Mouse (Mus musculus) urinary bladder, postnatal 25 days (tissue): ENCODE measurements around the gene Arl14.
"Not testable (repeated sequence)": the region's sequence is repeated elsewhere in the genome, so short reads cannot be mapped to it uniquely, and the experiment has no call there.

Source experiments
- DNase-seq: peaks from one replicate; pipeline ENCODE4 v3.0.0; 2022; ENCODE audit warnings: low spot score

Gene Arl14

DNA sequence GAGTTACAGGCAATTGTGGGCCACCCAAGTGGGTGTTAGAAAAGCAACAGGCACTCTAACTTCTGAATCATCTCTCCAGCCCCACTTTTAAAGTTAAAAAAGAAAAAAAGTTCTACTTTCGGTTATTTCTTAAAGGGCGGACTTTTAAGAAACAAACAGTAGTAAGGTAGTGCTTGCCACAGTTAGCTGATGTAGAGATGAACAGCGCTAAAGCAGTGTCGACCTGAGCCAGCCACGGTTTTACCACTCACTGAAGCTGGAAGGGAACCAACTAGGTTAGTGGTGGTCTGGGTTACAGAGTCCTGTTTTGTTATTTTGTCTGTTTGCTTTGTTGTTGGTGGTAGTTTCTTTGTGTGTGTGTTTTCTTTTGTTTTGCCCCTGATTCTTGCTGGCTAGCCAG is 8.8 kb upstream of the Arl14 start:
- no peak for DNase-seq

DNA sequence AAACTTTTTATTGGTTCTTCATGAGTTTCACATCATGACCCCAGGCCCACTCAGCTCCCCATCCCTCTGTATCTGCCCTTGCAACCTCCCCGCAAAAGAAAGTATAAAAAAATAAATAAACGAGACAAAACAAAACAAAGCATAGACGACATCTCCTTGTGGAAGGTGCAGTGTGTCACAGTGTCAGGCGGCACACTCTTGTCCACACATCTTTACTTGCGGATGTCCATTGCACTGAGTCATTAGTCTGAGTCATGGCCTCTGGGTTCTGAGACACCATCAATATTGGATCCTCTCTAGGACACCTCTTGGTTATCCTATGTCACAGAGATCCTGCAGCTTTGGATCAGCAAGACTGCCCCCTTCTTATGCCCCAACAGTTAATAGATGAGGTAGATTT is 7.7 kb upstream of the Arl14 start:
- no peak for DNase-seq

DNA sequence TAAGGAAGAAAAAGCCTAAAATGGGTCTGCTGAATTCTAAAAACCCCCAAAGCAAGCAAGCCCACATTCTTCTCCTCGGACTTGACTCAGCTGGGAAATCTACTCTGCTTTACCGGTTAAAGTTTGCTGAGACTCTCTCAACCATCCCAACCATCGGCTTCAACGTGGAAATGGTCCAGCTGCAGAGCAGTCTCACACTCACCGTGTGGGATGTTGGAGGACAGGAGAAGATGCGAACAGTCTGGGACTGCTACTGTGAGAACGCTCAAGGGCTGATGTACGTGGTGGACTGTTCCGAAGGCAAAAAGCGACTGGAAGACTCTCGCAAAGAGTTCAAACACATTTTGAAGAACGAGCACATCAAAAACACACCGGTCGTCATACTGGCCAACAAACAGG is 282 bp downstream of the Arl14 start:
- DNase-seq, result no peak

DNA sequence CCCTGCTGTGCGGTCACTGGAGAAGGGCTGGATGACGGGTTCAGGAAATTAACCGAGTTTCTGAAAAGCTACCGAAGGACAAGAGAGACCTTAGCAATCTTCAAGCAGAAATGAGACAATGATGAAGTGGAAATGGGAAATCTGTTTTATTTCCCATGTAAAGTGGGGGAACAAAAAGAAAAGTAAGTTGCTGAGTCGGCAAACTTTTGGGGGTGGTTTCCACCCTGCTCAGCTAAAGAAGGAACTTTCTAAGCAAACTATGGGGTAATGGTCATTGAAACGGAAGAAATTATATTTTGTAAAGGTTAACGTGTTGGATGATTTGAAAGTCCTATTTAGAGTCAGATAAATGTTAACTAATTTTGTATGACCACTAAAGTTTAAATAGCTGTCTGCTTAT is 768 bp downstream of the Arl14 start:
- DNase-seq, result no peak

DNA sequence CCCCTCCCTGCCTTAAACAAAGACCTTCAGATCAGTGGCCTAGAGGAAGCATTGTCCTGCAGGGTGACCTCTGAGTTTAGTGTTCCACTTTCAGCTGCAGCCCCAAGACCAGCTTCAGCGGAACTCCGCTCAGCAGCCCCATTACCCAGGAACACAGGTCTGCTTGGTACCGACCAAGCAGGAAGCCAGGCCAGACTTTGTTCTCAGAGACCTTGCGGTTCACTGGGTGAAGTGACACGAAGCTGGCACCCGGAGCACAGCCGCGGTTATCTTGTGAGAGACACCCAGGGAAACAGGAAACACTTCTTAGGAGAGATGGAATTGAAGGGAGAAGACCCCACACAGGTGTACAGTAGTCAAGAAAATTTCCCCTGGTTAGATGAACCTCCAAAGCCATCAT is 1.4 kb downstream of the Arl14 start:
- no peak for DNase-seq

DNA sequence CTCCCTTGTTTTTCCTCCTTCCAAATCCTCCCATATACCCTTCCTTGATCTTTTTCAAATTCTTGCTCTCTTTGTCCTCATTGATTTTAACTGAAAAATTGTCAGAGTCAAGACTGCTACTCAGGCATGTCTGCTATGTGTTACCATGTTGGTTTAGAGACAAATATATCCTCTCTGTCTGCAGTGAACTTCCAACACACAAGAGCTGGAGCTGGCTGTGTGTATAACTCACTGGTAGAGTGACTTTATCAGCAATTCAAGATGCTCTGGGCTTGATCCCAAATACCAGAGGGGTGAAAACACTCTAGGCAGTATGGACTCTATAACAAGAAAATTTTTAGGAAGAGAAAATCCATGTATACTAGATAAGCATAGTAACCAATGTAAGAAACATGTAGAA is 2.8 kb downstream of the Arl14 start:
- no peak for DNase-seq

DNA sequence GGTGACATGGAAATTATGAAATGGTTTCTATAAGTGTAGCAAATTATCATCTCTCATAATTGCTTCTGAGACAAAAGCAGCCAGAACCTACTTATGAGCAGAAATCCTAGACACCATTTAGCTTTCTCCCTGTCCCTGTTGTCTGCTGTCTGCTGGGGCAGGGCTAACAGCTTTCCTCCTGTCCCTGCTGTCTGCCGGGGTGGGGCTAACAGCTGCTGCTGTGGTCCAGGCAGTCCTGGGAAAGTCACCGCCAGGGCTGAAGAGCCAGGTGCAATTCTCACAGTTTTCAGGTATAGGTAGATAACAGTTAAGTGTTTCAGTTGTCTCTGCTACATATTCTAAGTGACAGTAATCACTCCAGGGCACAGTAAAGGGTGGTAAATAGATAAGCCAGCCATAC is 4.3 kb downstream of the Arl14 start:
- no peak for DNase-seq

DNA sequence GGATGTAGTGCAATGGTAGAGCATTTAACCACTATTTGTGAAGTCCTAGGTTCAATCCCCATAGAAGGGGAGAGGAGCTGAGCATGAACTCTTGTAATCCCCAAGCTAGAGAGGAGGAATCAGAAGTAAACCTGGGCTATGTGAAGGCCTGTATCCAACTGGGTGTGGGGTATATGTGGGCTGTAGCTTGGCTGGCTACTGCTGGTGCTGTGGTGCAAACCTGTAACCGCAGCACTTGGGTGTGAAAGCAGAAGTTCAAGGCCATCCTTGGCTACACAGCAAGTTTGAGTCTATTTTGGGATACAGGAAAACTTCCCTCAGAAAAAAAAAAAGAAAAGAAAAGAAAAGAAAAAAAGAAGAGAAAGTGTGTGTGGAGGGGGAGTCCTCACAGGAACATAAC is 5.8 kb downstream of the Arl14 start:
- no peak for DNase-seq

DNA sequence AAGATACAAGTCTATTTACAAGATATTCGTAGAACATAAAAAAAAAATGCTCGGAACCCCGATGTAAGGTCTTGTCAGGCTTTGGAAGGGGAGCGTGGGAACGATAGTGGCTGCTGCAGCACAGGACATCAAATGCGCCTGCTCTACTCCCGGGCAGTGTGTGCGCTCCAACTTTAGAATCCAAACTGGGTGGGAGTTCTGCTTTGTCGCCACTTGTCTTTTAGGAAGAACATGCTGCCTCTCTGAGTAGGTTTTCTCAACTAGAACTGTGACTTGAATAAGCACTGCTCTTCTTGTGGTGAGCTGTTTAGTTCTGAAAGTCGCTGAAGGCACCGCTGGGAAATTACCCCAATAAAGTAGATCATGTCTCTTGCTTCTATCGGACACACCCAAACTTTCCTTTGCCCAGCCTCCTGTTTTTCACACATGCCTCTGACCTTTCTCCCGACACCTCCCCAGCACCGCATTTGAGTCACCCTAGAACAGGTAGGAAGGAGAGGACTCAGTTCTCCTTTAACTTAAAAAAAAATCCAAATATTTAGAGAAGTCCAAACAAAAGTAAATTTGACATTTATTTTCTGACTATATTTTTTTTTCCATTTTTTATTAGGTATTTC is 9.4 kb downstream of the Arl14 start:
- DNase-seq, result no peak

DNA sequence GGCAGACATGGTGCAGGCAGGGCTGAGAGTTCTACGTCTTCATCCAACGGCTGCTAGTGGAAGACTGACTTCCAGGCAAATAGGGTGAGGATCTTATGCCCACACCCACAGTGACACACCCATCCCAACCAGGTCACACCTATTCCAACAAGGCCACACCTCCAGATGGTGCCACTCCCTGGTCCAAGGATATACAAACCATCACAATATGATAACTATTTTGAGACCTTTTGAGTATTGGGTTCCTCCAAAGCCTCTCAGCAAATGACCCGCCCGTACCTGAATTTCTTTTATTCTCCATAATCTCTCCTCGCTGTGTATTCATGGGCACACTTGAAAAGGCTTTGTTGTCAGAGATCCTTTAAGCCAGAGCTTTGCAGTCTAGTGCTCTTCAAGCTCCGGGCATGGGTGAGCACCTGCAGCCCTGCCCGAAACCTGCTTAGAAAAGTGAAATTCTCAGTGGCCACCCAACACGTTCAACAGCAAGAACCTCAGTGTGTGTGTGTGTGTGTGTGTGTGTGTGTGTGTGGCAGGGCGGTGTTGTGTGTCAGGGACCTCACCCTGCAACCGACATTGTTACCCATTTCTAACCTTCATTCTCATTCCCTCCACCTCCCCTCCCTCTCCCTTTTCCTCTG is 11.5 kb downstream of the Arl14 start:
- not testable (repeated sequence) for DNase-seq

DNA sequence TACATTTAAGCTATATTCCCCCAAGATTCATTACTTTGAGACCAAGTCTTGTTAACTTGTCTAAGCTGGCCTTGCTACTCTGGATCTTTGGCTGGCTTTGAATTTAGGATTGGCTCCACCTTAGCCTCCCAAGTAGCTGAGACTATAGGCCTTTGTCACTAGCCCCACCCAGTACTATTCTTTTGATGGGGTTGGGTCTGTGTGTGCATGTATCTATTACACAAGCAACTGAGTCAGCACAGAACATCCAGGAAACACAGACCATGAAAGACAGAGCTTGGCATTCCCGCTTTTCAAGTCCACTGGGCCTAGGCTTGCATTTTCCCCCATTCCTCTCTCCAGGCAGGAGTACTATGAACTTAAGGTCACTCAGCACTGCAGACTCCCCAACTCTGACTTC is 12.3 kb downstream of the Arl14 start:
- no peak for DNase-seq

DNA sequence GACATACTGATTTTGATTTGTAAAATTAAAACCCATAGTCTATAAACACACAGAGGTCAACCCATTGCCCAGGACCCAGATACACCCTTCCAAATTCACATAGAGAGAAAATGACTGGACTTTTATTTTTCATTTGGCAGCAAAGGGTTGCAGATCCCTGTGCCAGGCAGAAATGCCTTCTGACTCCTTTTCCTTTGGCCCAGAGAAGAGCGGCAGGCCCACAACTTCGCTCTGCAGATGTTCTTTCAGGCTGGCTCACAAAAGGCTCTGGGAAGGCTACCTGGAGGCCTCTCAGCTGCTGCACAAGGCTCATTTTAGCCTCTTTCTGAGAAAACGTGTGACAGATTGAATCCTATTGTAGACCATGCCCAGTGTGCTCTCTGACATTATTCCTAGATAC is 13.6 kb downstream of the Arl14 start:
- DNase-seq, result no peak

DNA sequence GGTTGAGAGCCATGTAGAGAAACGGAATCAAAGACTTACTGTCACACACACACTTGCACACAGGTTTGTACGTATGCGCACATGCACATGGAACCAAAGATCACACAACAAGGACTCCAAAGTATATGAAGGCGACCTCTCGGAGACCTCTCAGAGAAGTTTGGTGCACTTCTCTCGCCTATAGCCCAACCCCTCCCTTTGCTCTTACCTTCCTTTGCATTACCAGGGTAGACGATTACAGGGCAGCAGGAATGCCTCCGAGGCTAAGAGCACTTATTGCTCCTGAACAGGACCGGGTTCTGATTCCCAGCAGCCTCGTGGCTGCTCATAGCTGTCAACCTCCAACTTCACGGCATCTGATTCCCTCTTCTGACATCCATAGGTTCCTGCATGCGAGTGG is 14.3 kb downstream of the Arl14 start:
- DNase-seq, result no peak

DNA sequence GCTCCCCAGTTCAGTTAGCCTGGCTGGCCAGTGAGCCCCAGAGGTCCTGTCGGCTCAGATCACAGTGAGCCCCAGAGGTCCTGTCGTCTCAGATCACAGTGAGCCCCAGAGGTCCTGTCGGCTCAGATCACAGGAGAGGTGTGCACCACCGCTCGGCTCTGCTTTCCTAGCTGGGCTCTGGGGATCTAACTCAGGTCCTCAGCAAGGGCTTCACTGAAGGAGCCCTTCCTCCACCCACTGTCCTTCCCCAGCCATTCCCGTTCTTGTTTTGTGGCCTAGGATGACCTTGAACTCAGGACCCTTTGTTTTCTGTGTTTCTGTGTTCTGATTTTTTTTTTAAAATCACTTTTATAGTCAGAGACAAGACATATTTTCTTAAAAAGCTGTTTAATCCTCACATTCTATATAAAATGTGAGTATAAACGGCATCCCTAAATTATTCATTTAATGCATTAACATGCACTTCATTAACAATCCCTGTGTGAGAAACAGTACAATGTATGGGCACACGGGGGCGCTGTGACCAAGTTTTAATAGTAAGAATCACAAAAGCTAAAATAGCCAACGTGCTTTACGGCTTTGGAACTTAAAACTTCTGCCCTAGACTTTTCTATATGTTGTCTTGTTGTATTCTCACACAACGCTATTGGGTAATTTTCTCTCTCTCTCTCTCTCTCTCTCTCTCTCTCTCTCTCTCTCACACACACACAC is 16.1 kb downstream of the Arl14 start:
- DNase-seq, result peak; percentile 57

DNA sequence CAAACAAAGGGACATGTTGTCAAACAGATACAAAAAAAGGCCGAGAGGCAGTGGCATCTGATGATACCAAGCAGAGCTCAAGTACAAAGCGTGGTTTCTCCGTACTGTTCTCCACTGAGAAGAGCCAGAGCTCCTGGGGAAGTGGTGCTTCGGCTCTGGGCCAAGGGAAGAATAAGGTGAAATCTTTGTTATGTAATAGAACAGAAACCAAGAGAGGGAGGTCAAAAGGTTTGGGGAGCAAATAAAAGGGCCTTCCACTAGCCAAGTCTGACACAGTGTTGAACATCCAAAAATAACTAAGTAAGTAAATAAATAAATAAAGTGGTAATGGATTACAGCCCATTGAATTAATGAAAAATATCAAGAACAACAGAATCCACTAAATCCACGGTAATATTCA is 17.0 kb downstream of the Arl14 start:
- no peak for DNase-seq

DNA sequence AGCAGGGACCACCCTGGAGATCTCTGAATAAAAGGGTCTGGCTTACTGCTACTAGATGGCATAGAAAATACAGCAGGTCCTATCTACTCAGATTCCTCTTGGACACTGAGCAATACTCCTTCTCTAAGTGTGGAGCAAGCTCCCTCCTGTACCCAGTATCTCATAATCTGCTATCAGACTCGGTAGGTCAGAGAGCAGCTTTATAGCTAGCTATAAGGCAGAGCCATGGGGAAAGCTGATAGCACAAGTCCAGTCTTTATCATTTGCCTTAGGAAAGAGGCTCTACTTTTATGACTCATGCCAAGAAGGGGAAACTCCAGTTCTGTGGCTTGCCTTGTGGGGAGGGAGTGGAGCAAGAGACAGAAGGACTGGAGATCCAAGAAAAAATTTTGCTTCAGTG is 18.8 kb downstream of the Arl14 start:
- DNase-seq, result no peak

DNA sequence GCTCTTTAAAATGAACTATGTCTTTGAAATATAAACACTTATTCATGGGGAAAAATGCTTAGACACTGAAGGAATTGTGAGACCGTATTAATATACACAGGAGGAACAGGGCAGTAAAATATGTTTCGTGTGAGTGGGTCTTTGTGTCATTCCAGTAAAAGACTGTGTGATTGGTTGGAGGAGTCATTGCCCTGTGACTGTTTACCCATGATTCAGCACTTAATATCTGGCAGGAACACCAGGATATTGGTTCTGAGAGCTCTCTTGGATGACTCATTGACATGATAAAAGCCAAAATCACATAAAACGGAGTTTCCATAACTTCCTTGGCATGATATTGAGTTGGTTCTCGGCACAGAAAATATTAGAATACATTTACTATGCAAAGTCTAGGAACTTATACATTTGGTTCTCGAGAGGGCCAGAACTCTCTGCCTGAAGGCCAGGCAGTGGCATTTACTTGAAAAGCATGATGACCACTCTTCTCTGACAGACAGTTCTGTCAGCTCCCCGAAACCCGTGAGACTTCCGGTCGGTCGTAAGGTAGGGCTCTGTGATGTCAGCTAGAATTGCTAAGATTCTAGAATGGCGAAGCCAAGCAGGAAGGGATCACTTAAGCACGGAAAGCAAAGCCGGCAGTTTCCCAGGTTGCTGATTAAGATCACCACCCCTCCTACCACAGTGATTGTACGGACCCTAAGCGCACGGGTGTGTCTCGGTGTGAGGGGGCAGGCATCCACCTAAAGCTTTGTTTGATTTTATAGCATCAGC is 31.1 kb downstream of the Arl14 start:
- no peak for DNase-seq

DNA sequence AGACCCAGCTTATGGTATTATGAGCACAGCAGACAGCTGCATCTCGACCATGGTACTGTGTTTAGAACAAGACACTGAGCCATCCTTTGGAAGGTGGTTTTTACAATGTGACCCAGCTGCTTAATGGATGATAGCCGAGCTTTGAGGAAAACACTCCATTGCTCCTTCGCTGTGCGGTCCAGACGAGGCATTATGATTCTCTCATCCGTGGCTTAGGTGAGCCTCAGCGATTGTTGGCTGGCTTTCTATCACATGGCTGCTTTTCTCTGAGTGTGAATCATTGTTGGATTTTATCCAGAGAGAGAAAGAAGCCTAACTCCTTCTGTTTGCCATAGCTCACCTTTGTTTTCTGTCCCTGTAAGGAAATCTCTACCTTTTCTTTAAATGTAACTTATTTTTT is 32.5 kb downstream of the Arl14 start:
- no peak for DNase-seq

DNA sequence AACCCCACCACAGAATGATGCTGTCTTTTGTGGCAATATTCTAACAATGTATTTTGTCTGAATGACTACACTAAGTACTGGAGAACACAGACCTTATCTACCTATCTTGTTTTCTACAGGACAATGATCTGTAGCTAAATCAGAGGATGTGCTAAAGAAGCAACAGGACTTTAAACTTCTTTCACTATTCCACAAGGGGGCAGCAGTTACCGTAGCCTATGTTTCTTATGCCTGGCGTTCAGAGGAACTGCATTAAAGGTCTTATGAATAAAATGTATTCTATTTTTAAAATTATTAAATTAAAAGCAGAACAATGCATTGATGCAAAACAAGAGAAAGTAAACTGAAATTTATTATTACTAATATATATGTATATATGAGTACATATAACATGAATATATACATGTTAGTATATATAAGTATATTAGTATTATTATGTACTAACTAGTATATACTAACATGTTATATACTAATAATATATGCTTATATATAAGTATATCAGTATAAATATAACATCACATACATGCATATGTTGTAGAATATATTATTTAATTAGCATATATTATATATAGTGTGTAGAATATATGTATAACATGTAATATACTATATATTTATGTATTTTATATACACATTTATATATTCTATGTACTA is 35.0 kb downstream of the Arl14 start:
- DNase-seq, result peak; percentile 20

DNA sequence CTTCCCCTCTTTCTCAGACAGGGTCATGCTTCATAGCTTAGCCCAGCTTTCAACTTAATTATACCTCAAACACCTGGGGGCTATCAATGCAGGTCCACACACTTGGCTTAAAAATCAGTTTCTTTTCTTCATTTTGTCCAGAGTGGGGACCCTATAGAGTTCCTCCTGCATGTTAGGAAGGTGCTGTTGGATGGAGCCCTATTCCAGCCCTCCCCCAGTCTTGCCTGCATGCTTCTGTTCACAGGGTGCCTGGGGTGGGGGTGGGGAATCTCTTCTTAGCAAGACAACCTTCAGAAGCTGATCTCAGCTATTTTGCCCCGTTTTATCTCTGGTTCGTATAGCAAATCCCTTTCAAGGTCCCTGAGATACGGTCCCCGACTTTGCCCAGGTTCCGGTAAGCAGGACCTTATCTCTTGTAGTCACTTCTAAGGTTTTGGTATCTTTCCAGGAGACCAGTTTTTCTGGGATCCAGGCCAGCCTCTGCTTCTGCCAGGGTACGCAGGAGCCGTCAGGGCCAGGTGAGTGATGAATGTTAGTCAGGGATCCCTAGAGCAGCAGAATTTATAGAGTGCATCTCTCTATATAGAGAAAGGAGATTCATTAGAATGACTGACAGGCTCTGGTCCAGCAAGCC is 40.9 kb downstream of the Arl14 start:
- DNase-seq, result no peak

DNA sequence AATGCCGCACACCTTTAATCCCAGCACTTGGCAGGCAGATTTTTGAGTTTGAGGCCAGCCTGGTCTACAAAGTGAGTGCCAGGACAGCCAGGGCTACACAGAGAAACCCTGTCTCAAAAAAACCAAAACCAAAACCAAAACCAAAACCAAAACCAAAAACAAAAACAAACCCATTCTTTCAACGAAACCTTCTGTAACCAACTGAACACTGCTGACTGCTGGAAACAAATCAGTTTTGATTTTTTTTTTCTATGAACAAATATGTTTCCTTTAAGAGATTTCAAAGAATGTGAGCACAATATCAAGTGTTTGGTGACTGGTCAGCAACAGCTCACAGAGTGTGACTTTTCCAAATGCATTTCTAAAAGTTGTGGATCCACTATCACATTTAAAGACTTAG is 42.1 kb downstream of the Arl14 start:
- DNase-seq, result not testable (repeated sequence)

DNA sequence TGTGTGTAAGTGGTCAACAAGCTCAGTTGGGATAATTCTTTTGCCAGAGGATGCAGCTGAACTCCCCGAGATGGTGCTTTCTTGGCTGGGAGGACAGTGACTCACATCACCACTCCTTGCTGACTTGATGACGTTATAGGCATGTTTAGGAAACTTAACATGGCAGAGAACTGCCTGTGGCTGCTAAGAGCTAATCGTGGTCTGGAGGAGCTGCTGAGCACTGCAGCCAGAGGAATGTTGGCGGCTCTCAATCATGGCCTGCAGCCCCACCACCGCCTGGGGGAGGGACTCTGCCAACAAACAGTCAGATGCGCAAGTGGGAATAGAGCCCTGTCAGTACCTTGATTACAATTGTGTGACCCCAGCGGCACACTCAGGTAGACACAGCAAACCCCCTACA is 49.6 kb downstream of the Arl14 start:
- DNase-seq, result no peak
